Mouse (Mus musculus): ENCODE measurements around the gene Arhgef28. TPM values are rescaled to one million over a fixed set of nuclear protein-coding genes. Genes with fewer than 3 reads are reported as not detected.
A peak's percentile ranks its signal among the peaks of the same experiment; 100 is the strongest.

The Arhgef28 gene
- polyA plus RNA-seq, 1 experiment from 2014 or later: 5.9 TPM

DNA sequence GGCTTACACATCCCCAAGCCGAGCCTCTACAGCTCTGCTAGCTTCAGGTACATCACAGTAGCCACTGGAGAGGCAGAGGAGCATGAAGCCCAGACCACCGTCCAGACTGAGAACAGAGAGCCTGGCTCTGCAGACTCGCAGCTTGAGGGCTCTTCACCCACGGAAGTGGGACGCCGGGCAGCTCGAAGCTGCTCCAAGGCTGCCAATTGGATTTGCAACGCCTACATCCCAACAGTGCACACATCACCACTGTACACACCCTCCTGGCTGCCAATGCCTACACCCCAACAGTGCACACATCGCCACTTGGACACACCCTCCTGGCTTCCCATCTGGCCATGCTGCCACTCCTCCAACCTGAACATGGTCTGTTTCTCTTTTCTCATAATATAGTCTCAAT is 65.6 kb downstream of the Arhgef28 start:
- Histone ChIP-seq H3K27ac (no peak overlapping the region), H3K27me3 (ENCODE audit: poor library complexity, severe bottlenecking) (no peaks in the 10 kb centered on the region), H3K4me1 (peaks cover 15% of the 10 kb centered on the region), H3K4me3 (no peak overlapping the region), H3K36me3 (replicated peaks) (no peaks in the 10 kb centered on the region), H3K9me3 (no peaks in the 10 kb centered on the region)
- 80% methylated on average over 9 of the region's 9 CpGs for WGBS
- DNase-seq (ENCODE audit: extremely low spot score, low spot score): no peak

- Histone ChIP-seq H3K27me3 (ENCODE audit: poor library complexity, severe bottlenecking) (no peaks in the 10 kb centered on the region), H3K27ac (no peak overlapping the region), H3K4me1 (peaks cover 18% of the 10 kb centered on the region), H3K4me3 (no peak overlapping the region), H3K36me3 (replicated peaks) (no peaks in the 10 kb centered on the region), H3K9me3 (no peaks in the 10 kb centered on the region)
- DNase-seq (ENCODE audit: extremely low spot score, low spot score): no peak
- WGBS: 71% methylated on average over 4 of the region's 4 CpGs
Measured at GRCm38 (mm10) chr13:98138786-98139185, 67.5 kb downstream of the Arhgef28 start.

DNA sequence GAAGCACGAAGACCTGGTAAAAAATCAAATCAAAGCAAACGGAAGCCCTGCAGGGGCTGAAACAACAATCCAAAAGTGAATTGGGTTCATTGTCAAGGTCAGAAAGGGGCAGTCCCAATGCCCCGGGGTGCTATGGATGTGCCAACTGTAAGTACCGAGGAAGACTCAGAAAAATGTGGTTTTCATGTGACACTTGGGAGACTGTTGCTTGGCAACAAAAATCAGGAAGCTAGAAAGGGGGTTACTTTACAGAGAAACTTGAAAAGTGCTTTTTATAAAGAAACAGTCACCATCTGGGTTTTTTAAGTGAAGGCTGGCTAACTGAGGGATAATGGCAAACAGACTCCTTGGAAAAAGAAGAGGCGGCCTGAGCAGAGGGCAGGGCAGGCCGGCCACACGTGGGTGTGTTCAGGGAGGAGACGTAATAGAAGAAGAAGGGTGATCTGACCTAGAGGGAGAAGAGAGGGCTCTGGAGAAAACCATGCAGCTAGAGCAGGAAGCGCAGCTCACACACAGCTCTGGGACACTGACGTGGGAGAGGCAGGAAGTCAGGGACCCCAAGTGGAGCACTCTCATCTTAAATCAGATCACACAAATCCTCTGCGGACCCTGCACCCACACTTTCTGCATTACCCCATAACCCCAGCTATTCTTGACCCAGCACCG is 70.2 kb downstream of the Arhgef28 start:
- H3K36me3 ChIP-seq (replicated peaks): no peaks in the 10 kb centered on the region
- peak overlapping the region; percentile 21; the same call in 1 of the 2 replicates for H3K27ac ChIP-seq
- 51% methylated on average over 12 of the region's 12 CpGs for WGBS
- no peak overlapping the region for H3K4me3 ChIP-seq
- DNase-seq (ENCODE audit: extremely low spot score, low spot score): no peak
- H3K27me3 ChIP-seq (ENCODE audit: poor library complexity, severe bottlenecking): no peaks in the 10 kb centered on the region
- H3K4me1 ChIP-seq: peaks cover 25% of the 10 kb centered on the region
- no peaks in the 10 kb centered on the region for H3K9me3 ChIP-seq

- Histone ChIP-seq H3K4me1 (peaks cover 25% of the 10 kb centered on the region), H3K27me3 (ENCODE audit: poor library complexity, severe bottlenecking) (no peaks in the 10 kb centered on the region), H3K36me3 (replicated peaks) (no peaks in the 10 kb centered on the region), H3K4me3 (no peak overlapping the region), H3K27ac (no peak overlapping the region), H3K9me3 (no peaks in the 10 kb centered on the region)
- no peak for DNase-seq (ENCODE audit: extremely low spot score, low spot score)
- 79% methylated on average over 5 of the region's 5 CpGs for WGBS
Measured at GRCm38 (mm10) chr13:98132951-98133350, 73.3 kb downstream of the Arhgef28 start.

GRCm38 (mm10) chr13:98132264-98132663 is 74.0 kb downstream of the Arhgef28 start:
- Histone ChIP-seq H3K27me3 (ENCODE audit: poor library complexity, severe bottlenecking) (no peaks in the 10 kb centered on the region), H3K27ac (no peak overlapping the region), H3K4me1 (peaks cover 25% of the 10 kb centered on the region), H3K4me3 (no peak overlapping the region), H3K9me3 (no peaks in the 10 kb centered on the region), H3K36me3 (replicated peaks) (no peaks in the 10 kb centered on the region)
- DNase-seq (ENCODE audit: extremely low spot score, low spot score): no peak
- WGBS: 80% methylated on average over 6 of the region's 6 CpGs

DNA sequence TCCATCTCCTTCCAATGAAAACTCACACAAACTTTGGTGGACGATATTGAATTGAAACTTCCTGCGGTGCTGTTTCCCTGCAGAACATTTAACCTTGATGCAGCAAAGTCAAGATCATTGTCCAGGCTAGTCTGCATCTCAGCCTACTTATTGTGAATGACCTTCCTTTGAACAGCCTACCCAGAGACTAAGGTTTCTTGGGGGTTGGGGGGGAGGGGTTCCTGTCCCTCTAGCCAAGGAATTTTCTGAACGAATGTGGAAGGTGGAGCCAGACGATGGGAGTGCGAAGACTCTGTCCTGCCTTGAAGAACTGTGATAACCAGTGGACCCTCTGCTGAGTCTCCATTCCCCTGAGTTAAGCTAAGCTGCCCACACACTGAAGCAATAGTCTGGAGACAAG is 80.6 kb downstream of the Arhgef28 start:
- no peak for DNase-seq (ENCODE audit: extremely low spot score, low spot score)
- Histone ChIP-seq H3K4me1 (peaks cover 14% of the 10 kb centered on the region), H3K27me3 (ENCODE audit: poor library complexity, severe bottlenecking) (no peaks in the 10 kb centered on the region), H3K36me3 (replicated peaks) (no peaks in the 10 kb centered on the region), H3K9me3 (no peaks in the 10 kb centered on the region), H3K27ac (no peak overlapping the region), H3K4me3 (no peak overlapping the region)
- 84% methylated on average over 5 of the region's 5 CpGs for WGBS

DNA sequence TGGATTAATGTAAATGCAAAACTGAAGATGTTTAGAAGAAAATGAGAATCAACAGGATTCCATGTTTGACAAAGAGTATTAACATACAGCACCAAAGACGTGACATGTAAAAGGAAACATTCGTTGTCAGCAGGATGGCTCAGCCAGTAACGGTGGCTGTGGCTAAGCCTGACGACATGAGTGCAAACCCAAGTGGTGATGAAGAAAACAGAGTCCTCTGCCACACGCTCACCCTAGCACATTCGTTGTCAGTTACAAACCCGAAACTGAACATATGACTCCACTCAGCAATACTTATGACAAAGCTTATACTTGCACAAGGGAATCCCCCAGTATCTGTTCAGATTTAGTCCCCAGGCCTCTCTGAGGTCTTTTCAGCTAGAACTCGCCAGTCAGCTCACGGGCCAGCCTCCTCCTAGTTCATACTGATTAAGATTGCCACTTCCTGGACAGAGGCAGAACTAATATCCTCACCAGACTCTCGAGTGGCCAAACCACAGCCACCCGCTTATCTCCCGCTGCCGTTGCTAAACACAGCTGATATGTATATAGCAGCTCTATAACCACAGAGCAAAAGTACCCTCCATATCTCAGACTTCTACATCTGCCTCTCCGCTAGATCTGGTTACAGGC is 82.0 kb downstream of the Arhgef28 start:
- Histone ChIP-seq H3K27ac (no peak overlapping the region), H3K36me3 (replicated peaks) (no peaks in the 10 kb centered on the region), H3K4me1 (peaks cover 21% of the 10 kb centered on the region), H3K27me3 (ENCODE audit: poor library complexity, severe bottlenecking) (no peaks in the 10 kb centered on the region), H3K4me3 (no peak overlapping the region), H3K9me3 (no peaks in the 10 kb centered on the region)
- WGBS: 86% methylated on average over 14 of the region's 14 CpGs
- no peak for DNase-seq (ENCODE audit: extremely low spot score, low spot score)

GRCm38 (mm10) chr13:98122766-98123165 is 83.5 kb downstream of the Arhgef28 start:
- H3K27ac ChIP-seq: no peak overlapping the region
- H3K27me3 ChIP-seq (ENCODE audit: poor library complexity, severe bottlenecking): no peaks in the 10 kb centered on the region
- no peak overlapping the region for H3K4me3 ChIP-seq
- 87% methylated on average over 4 of the region's 4 CpGs for WGBS
- H3K4me1 ChIP-seq: peaks cover 24% of the 10 kb centered on the region
- H3K9me3 ChIP-seq: no peaks in the 10 kb centered on the region
- no peak for DNase-seq (ENCODE audit: extremely low spot score, low spot score)
- H3K36me3 ChIP-seq (replicated peaks): no peaks in the 10 kb centered on the region

DNA sequence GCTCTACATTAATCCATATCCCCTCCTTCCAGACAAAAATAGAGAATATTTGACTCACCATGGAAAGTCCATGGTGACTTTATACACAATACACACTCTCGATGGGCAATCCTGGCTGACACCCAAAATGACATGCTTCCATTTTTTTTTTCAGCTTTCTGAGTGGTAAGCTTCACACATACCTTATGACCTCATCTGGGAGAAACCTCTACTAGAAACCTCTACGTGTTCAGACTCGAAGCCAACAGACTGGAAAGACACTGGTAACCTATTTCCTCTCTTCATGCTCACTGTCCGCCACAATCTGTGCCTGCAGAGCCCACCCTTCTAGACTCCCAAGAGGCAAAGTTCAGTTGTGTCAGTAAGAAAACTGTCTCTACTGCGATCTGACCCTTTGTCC is 84.2 kb downstream of the Arhgef28 start:
- no peak overlapping the region for H3K27ac ChIP-seq
- peaks cover 29% of the 10 kb centered on the region for H3K4me1 ChIP-seq
- no peaks in the 10 kb centered on the region for H3K27me3 ChIP-seq (ENCODE audit: poor library complexity, severe bottlenecking)
- H3K36me3 ChIP-seq (replicated peaks): no peaks in the 10 kb centered on the region
- no peaks in the 10 kb centered on the region for H3K9me3 ChIP-seq
- WGBS: 87% methylated on average over 5 of the region's 5 CpGs
- no peak overlapping the region for H3K4me3 ChIP-seq
- DNase-seq (ENCODE audit: extremely low spot score, low spot score): no peak

DNA sequence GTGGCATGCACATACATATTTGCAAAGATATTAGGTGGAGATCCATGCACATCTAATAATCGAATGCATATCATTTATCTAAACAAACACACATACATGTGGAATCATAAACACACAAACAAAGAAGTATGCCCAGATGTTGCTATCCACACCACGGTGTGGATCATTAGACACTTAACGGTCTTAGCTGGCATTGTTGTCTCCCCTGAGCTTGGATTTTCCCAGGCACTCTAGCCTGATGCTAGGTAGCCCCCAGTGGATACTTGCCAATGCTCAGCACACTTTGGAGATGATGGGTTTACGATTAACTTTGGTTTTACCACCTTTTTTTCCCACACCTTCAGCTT is 85.1 kb downstream of the Arhgef28 start:
- H3K4me1 ChIP-seq: peaks cover 29% of the 10 kb centered on the region
- no peak for DNase-seq (ENCODE audit: extremely low spot score, low spot score)
- H3K27me3 ChIP-seq (ENCODE audit: poor library complexity, severe bottlenecking): no peaks in the 10 kb centered on the region
- H3K27ac ChIP-seq: no peak overlapping the region
- no peak overlapping the region for H3K4me3 ChIP-seq
- no peaks in the 10 kb centered on the region for H3K9me3 ChIP-seq
- 91% methylated on average over 4 of the region's 4 CpGs for WGBS
- no peaks in the 10 kb centered on the region for H3K36me3 ChIP-seq (replicated peaks)

DNA sequence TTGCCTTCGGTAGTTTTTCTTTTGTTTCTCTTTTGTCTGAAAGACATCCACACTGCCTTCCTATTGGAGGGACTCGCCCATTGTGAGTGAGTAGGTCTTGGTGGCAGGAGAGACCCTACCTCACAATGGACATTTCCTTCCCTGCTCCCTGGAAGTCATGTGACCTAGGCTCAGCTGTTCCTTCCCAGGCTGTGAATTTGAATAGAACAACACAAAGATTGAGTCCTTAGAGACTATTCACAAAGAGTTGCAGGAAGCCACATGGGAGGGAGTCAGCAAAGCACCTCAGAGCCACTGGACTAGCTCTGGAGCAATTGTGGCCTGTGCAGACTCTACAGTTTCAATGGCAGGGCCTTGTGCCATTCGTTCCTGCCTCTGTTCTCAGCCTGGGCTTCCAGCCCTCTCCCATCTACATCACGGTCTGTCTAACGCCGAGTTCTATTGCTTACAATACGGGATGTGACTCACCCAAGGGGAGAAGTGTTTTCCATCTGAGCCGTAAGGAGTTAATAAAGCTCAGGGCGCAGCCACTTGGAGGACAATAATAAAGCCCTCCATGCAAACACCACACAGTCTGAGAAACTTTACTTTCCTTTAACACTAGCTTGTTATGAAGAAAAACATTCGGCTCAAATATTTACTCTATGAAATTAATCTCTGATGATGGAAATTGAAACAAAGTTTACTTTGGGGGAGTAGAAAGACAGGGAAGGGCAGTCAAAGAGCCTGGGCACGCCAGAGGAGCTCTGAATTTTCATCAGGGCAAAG is 85.7 kb downstream of the Arhgef28 start:
- no peak for DNase-seq (ENCODE audit: extremely low spot score, low spot score)
- no peak overlapping the region for H3K4me3 ChIP-seq
- H3K27ac ChIP-seq: peak overlapping the region; percentile 58; the same call in 1 of the 2 replicates
- no peaks in the 10 kb centered on the region for H3K9me3 ChIP-seq
- H3K4me1 ChIP-seq: peaks cover 25% of the 10 kb centered on the region
- no peaks in the 10 kb centered on the region for H3K27me3 ChIP-seq (ENCODE audit: poor library complexity, severe bottlenecking)
- no peaks in the 10 kb centered on the region for H3K36me3 ChIP-seq (replicated peaks)
- 84% methylated on average over 11 of the region's 11 CpGs for WGBS

GRCm38 (mm10) chr13:98118291-98118690 is 87.9 kb downstream of the Arhgef28 start:
- Histone ChIP-seq H3K4me3 (no peak overlapping the region), H3K27ac (no peak overlapping the region), H3K4me1 (peaks cover 21% of the 10 kb centered on the region), H3K36me3 (replicated peaks) (no peaks in the 10 kb centered on the region), H3K27me3 (ENCODE audit: poor library complexity, severe bottlenecking) (no peaks in the 10 kb centered on the region), H3K9me3 (no peaks in the 10 kb centered on the region)
- 82% methylated on average over 4 of the region's 4 CpGs for WGBS
- DNase-seq (ENCODE audit: extremely low spot score, low spot score): no peak
